Mouse (Mus musculus) cerebellum, adult 2 months (tissue): ENCODE measurements around the gene Rps8.

Source experiments
- CTCF ChIP-seq: fragments of 200-500 bp; IDR thresholded peaks from 2 replicates; pipeline ENCODE4 v1.5.1; 2011; ENCODE audit warnings: low read depth, mild to moderate bottlenecking, control low read depth, low read length, moderate library complexity, borderline replicate concordance; ENCODE audit not compliant: insufficient read depth
- POLR2A ChIP-seq: fragments of 200-500 bp; IDR thresholded peaks from 2 replicates; pipeline ENCODE4 v1.6.1; 2011; ENCODE audit warnings: low read length, control low read depth, borderline replicate concordance; ENCODE audit not compliant: insufficient read depth

DNA sequence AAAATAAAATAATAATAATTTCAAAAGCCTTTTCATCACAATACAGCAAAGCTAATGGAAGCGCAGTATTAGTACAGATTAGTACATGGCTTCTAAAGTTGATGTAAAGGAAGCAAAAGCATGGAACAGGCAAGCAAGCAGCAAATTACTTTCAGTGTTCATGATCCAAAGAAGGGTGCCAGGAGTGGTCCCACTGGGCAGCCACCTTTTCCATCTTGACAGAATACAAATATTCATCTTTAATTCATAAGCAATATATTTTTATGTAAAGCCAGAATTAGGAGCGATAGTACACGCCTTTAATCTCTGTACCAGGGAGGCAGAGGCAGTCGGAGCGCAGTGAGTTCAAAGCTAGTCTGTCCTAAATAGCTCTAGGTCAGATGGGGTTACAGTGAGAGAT is 36.4 kb downstream of the Rps8 start:
- TF ChIP-seq CTCF (no peak), POLR2A (no peak)
